Mouse (Mus musculus): ENCODE data around the gene Zhx3. TPM values are rescaled to one million over a fixed set of nuclear protein-coding genes. Genes with fewer than 3 reads are reported as not detected.
A peak's percentile ranks its signal among the peaks of the same experiment; 100 is the strongest.

Gene Zhx3
- total RNA-seq, 2 experiments from 2014 or later = 54.3 to 59.2 TPM

DNA sequence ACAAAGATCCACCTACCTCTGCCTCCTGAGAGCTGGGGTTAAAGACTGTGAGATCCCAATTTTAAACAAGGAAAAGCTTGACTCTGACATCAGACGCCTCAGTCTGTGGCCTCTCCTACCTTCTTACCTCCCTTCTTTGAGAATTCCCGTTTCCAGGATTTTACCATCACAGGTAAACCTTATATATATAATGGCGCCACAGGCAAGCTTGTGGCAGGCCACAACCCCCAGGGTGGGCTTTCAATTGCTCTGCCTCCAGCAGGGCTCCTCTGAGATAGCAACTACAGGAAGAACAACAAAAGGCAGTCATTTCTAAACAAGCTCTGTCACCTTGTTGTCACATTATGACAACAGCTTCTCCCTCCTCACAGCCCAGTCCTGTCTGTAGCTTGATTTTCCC lies 13.4 kb upstream of the Zhx3 start:
- intact Hi-C loops (cut with DNase I) = loop anchor here (2.0 to 5.0 kb wide), 3 partner anchors 125 to 287 kb away; no protein-coding TSS in a partner anchor

DNA sequence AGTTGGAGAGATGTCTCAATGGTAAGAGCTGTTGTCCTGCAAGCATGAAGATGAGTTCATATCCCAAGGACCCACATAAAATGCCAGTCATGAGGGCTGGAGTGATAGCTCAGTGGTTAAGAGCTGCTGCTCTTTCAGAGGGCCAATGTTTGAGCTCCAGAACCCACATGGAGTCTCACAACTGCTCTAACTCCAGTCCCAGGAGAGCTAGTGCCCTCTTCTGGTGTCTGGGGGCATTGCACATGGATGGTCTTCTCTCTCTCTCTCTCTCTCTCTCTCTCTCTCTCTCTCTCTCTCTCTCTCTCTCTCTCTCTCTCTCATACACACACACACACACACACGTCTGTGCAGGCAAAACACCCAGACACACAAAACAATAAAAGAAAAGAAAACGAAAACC lies 12.0 kb upstream of the Zhx3 start:
- intact Hi-C loops (cut with DNase I) = loop anchor here (5.0 kb wide), 1 partner anchor 268 kb away; no protein-coding TSS in a partner anchor
- peak; percentile 55 to 71 for DNase-seq

More for the DNA sequence above, 13.4 kb upstream of the Zhx3 start:
- DNase-seq = no peak

DNA sequence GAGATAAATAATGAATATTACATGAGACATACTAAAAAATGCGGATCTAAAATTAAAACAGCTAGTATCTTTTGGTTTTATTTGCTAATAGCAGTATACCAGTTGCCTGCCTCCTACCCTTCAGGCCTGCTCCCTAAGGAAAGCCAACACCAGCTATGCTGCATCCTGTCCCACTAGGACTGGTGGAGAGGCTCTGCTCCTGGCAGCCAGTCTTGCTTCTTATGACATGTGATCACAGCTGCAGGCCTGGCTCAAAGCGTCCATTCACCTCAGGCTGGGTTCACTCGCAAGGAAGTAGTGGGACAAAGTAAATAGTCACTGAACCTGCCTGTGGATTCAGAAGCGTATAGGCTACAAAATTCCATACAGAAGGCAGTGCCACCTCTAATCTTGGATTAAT lies 11.1 kb upstream of the Zhx3 start:
- DNase-seq = peak; percentile 76 to 81
- intact Hi-C loops (cut with DNase I) = no loop called here

DNA sequence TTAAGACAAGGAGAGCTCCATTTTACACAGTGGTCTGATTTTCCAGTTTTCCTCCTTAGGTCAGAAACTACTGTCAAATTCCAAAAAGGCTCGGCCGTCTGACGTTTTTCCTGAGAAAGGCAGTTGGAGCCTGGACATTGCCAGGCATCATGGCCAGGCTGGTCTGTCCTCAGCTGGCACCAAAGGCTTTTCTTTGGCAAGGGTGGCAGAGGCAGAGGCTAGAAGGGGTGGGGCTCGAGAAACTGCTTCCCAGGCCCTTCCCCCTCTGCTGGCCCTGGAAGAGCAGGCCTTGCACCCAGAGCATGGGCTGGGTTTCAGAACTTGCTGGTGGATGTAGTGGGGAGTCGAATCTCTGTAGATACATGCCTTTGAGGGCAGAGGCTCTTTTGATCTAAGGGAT lies 9.6 kb upstream of the Zhx3 start:
- intact Hi-C loops (cut with DNase I) = no loop called here
- DNase-seq = peak in 1 of 2 experiments; percentile 34

DNA sequence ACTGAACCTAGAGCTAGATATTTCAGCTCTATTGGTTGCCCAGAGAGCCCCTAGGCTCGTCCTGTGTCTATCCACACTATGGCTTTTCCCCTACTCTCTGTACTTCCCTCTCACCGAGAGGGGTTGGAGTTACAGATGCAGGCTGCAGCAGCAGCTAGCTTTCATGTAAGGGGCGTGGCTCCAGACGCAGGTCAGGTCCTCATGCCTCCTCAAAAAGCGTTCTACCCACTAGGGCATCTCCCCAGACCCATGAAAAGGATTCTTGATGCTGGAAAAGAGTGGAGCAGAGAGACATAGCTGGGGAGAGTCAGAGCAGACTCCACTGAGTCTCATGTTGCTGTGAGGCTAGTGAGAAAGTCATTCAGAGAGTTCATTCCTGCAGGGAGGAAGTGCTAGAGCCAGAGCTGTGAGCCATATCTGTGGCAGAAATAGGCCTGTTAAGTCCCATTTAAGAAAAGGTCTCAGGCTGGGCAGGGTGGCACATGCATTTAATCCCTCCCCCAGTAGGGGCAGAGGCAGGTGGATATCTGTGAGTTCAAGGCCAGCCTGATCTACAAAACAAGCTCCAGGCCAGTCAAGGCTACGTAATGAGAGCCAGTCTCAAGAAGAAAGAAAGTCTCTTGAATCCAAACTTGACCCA lies 8.8 kb upstream of the Zhx3 start:
- DNase-seq = no peak
- intact Hi-C loops (cut with DNase I) = no loop called here

DNA sequence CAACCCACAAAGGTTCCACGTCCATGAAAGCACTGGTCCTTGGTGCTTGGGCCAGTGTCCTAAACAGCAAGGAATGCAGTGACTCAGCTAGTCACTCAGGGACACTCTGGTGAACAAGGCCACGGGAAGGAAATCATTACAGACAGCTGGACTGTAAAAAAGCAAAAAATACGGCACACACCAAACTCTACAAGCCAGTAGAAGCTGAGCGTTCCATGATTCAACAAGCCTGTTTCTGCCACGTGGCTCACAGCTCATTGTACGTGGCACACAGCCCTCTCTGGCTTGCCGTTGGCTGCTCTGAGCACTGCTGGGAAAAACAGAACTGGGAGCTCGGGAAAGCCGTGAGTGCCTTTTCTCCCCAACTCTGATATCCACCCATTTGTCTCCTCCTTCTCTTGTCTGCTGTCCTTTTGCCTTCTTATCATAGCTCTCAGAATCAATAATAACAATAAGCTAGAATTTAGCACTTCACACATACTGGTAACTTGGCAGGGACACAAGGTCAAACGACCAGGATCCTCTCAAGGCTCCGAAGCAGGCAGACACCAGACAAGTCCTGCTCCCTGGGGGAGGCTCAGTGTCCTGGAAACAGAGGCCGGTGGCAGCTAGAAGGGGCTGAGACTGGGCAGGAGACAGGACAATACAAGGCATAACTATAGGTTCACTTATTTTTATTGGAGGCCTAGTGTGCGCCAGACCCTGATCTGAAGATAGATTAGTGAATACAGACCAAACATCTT lies 7.8 kb upstream of the Zhx3 start, which contains the start of gene Lpin3:
Gene Lpin3 (plus strand): TSS at position 218 of the 743 bp plus-strand sequence.
- intact Hi-C loops (cut with DNase I) = no loop called here
- DNase-seq = peak; percentile 73 to 78

DNA sequence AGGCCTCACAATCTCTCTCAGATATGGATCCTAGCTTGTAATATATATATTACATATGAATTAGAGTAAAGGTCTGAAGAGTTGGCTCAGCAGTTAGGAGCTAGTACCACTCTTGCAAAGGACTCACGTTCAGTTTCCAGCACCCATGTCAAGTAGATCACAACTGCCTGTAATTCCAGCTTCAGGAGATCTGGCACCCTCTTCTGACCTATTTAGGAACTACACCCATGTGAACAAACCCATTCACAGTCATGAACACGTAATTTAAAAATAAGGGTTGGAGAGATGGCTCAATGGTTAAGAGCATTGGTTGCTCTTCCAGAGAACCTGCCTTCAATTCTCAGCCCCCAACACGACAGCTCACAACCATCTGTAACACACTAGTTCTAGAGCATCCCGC lies 3.3 kb upstream of the Zhx3 start:
- DNase-seq = no peak

DNA sequence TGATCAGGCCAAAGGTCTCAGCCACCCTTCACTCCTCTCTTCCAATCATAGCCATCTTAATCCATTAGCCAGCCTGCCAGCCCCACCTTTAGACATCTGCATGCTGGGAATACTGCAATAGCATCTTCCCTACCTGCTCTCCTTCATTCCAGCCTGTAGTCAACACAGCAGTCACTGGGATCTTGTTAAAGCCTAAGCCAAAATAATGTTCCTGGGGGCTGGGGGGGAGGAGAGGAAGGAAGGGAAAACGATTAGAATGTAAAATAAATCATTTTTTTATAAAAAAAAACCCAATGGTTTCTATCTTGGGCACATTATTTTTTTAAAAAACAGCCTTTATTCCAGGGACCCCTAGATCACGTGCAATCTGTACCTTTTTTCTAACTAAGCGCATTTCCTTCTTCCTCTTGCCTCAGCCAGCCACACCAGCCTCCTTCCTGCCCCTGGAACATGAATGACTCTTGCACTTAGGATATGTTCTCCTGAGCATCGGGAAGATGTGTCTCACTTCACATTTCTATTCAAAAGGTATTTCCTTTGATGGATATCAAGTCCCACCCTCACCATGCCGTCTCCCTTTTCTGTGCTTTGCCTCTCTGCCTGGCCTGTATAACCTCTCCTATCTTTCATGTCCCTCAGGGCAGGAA lies 1.6 kb upstream of the Zhx3 start:
- DNase-seq = peak in 1 of 2 experiments; percentile 22
- intact Hi-C loops (cut with DNase I) = no loop called here

More for the DNA sequence above, 3.3 kb upstream of the Zhx3 start:
- intact Hi-C loops (cut with DNase I) = no loop called here

DNA sequence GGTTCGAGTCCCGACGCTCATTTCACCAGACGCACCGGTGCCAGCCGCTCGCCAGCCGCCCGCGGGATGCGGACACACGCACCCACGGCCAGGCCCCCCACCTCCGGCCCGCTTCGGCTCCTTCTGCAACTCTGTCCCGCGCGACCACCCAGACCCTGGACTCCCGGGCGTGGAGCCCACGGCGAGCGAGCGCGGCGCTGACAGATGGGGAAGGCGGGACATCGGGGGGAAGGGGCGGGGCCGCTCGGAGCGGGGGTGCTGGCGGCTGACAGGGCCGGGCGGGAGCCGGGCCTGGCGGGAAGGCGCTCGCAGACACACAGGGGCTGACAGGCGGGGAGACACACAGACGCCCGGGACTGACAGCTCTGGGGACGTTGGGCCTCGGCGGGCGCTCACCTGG lies 403 bp downstream of the Zhx3 start:
- intact Hi-C loops (cut with DNase I) = loop anchor here (2.0 kb wide), 1 partner anchor 66 kb away; no protein-coding TSS in a partner anchor
- peak; percentile 80 to 84 for DNase-seq

DNA sequence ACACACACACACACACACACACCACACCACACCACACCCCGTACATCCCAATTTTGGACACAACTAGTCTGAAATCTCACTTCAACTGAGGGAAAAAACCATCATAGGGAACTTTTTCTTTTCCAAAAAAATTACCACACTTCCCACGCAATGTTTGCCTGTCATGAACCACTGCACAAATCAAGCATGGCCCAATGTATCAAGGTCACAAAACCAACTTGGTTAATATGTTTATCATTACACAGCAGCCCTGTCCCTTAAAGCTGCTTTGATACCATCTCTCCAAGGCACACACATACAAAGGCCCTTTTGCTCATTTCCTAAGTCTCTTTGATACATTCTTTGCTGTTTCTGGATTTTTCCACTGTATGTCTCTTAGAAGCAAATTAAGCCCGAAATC lies 1.5 kb downstream of the Zhx3 start:
- intact Hi-C loops (cut with DNase I) = no loop called here
- DNase-seq = no peak

DNA sequence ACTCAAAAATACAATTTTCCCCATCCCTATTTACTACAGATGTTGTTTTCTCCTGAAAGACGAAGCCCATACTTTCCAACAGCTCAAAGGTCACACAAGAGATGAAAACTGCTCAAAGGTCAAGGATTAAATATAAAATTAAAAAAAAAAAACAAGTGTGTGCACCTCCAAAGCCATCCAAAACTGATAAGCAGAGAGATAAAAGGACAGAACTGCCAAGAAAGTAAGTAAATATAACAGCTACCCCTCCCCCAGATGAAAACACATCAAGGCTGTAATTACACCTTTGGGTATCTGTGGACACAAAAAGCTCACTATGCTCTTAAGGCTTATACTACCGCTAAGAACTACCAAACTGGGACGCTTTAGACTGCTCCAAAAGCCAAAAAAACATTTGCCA lies 3.4 kb downstream of the Zhx3 start:
- intact Hi-C loops (cut with DNase I) = no loop called here
- no peak for DNase-seq

DNA sequence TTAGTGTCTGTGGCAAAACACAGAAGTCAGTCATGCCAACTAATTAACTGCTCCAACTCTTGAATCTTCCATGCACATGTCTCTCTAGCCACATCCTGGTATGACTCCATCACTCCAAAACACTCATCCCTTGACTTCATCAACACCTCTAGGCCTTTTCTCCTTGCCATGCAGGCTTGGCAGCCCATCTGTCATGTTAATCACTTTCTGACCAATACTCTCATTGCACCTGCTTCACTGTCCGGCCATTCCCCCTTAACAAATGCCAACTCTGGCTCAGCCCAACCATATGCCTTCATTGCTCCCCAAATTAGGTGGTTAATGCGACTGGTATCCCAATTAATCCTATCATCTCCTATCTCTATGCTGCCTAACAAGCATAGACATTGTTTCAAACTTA lies 7.5 kb downstream of the Zhx3 start:
- no peak for DNase-seq
- intact Hi-C loops (cut with DNase I) = no loop called here

DNA sequence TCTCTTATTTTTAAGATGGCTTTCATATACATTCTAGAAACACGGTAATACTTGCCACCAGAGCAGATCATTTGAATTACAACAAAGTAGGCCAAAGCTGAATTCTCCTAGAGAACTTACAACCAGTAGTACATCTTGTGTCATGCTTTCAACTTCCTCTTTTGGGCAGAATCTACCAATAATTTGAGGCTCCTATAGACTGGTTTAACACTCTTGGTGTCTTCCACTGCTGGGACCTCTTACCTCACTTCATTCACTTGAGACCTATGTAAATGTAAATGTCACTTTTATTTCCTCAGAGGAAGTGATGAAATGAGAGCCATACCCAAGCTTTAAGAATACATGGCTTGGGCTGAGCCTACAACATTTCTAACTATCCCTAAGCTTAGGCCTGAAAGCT lies 8.7 kb downstream of the Zhx3 start:
- intact Hi-C loops (cut with DNase I) = no loop called here
- DNase-seq = no peak

DNA sequence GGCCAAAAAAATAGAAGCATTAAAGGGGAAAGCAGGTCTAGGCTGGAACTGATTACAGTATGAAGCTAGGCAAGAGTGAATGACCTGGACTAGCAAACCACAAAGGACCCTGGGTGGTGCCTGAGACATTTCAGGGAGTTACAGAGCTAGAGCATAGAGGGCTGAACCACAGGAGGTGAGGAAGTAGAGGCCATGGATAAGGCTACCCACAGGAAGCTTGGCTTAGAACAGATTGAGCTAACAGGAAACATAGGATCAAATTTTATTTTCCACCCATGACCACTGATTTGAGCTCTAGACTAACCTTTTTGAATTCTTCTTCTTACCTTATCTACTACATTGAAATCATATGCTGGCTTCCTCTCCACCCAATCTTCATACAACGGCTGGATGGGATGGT lies 12.4 kb downstream of the Zhx3 start:
- no peak for DNase-seq
- intact Hi-C loops (cut with DNase I) = no loop called here

DNA sequence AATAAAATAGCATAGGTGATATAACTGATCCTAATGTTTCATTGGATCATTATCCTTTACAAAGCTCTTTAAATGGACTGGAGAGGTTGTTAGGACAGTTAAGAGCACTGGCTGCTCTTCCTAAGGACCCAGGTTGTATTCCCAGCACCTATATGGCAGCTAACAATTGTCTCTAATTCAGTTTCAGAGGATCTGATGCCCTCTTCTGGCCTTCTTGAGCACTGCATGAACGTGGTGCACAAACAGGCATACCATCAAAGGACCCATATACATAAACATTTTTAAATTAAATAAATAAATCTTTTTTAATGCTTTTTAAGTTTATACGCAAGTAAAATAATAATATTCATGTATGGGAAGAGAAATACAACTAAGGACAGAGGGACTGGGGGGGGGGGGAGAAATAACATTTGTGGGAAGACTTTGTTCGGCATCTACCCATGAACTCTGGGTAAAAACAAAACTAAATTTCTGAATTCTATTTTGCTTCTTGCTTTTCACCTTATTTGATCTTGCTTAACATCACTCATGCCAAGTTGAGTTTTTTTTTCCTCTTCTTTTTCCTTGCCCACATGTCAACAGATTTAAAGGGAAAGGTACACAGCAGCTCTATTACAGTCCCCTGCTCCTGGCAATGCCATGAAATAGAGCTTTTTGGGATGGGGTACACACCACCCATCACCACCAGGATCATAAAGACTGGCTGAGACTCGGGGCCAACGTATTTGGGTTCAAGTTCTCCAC lies 16.3 kb downstream of the Zhx3 start:
- intact Hi-C loops (cut with DNase I) = no loop called here

DNA sequence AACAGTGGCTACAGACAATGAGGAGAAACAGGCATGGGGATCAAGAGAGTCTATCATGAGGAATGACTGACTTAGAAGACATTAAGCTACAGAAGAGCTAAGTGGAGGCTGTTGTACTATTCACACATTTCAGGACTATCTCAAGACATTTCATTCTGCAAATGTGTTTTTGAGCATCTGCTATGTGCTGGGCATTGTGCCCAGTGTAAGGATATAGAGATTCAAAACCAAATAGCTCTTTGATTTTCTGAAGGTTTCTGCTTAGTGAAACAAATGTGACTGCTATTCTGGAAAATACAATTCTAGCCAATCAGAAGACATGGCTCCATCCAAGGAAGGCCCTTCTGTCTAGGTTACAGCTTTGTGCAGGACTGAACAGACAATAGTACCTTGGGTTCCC lies 18.1 kb downstream of the Zhx3 start:
- intact Hi-C loops (cut with DNase I) = no loop called here
- DNase-seq = no peak

More for the DNA sequence above, 16.3 kb downstream of the Zhx3 start:
- no peak for DNase-seq

DNA sequence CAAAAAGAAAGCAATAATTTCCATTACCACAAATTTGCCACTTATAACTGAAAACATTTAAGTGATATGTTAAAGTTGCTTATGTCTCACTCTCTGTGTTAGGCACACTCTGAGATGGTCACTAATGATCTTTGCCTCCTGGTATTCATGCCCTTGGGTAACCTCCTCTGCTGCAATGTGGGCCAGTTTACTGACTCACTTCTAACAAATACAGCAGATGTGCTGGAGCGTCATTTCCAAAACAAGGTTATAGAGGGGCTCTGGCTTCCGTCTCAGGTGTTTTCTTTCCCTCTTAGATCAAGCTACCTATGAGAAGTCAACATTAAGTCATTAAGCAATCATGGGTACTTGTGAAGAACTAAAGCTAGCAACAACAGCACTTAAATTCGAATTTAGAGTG lies 22.4 kb downstream of the Zhx3 start:
- DNase-seq = no peak
- intact Hi-C loops (cut with DNase I) = no loop called here

DNA sequence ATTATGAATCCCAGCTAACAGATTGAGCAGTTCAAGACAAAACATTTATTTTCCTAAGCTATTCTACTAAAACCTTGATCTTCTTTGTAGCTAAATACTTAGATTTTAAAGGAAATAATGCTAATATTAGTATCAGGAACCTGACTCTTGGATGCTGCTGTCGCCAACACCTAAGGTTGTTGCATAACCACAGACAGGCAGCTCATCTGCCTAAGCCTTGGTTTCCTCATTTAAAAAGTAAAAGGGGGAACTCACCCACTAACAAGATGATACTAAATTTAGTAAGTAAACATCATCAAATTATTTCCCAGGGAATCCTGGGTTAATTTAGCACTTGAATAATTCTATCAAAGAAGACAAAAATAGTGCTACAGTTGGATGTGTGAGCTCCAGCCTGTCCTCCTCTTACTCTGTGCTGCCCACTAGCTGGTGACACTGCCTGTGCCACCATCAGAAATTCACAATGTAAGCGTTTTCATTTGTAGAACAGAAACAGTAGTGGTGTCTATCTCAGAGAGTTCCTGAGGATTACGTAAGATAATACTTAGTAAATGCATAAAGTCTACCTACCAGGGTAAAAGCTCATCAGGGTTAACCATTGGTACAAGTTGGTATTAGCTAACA lies 23.1 kb downstream of the Zhx3 start:
- intact Hi-C loops (cut with DNase I) = no loop called here
- DNase-seq = no peak

DNA sequence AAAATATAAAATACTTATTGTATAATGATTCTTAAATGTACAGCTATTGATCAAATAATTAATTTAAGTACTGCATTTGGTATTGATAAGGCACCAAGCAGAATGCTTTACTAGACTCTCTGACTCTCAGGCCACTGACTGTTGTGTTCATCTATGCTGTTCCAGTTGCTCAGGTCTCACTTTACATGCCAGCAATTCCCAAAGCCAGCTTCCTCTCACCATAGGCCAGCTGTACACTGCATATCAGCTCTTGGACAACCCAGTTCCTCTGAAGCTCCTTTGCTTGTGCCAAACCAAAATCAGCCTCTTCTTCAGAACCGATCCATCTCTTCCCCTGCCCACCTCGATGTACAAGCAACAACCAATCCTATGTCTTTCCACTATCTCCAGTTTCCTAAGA lies 24.6 kb downstream of the Zhx3 start:
- intact Hi-C loops (cut with DNase I) = no loop called here
- peak in 1 of 2 experiments; percentile 14 for DNase-seq

DNA sequence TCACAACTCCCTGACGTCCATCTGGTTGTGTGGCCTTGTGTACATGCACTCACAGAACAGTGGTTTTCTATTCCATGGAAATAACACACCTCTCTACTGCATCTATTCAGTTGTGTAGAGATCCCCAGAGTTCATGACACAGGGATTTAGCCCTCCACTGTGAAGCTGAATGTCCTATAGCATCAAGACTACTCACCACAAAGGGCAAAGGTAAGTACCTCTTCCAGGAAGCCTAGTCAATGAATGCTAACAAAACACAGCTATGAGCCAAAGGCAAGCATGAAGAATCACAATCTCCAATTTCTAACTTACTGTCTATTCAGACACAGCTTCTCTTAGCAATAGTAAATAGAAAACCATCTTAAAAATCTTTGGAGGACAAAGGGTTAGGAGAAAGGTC lies 25.1 kb downstream of the Zhx3 start:
- intact Hi-C loops (cut with DNase I) = no loop called here
- no peak for DNase-seq

Measured in heart, postnatal 14 days (tissue).